Mouse (Mus musculus) left cerebral cortex, adult 11 months (tissue): ENCODE measurements around the gene Cphx3.
"Not testable (repeated sequence)": the region's sequence is repeated elsewhere in the genome, so short reads cannot be mapped to it uniquely, and the experiment has no call there.

Experiments used
- DNase-seq: peaks from one replicate; pipeline ENCODE4 v3.0.0; 2022; ENCODE audit warnings: low spot score

The Cphx3 gene

GRCm38 (mm10) chr14:26081997-26082396 lies at the start of gene Cphx3:
Gene Cphx3 (plus strand): TSS chr14:26082297.
- DNase-seq = not testable (repeated sequence)

- DNase-seq = not testable (repeated sequence)
These were observed 47.7 kb upstream of the Cphx3 start for GRCm38 (mm10) chr14:26034364-26034763.

DNA sequence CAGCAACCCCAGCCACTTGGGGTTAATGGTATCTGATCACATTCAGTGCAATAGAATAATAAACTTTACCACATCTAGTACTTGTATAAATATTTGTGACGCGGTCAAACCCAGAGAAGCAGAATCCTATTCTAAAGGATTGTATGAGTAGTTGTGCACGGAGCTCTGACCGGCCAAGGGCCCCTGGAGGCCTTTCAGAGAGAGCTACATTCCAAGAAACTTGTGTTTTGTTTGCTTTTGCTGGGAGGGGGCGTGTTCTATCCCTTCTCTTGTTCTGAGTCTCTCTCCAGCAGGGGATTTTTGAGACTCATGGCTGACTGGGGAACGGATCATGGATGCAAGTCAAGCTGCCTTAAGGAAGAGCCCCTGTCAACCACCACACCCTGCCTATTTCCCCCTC lies 46.7 kb upstream of the Cphx3 start:
- not testable (repeated sequence) for DNase-seq

GRCm38 (mm10) chr14:26042611-26043010 lies 39.5 kb upstream of the Cphx3 start, which contains the start of gene Gm9780:
Gene Gm9780 (minus strand): TSS chr14:26042711.
- DNase-seq = not testable (repeated sequence)

GRCm38 (mm10) chr14:26045007-26045406 lies 37.1 kb upstream of the Cphx3 start:
- DNase-seq = not testable (repeated sequence)

- DNase-seq = not testable (repeated sequence)
These were observed 35.1 kb upstream of the Cphx3 start for GRCm38 (mm10) chr14:26047026-26047425.

DNA sequence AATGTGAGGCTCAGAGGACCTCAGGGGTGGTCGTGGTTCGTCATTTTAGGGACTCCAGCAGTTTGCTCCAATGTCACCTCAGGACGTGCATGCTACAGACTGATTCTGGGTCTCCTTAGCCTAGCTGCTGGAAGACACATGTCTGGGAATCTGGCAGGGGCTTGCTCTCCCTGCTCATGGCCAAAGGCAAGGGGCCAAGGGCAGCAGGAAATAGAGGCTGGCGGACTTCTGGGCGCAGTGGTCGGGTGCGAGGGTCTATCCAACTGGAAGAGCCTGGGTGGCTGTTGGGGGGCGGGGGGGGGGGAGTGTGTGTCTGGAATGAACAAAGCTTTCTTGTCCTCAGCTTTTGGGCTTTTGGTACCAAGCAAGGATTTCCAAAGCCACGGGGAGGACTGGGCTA lies 33.3 kb upstream of the Cphx3 start:
- not testable (repeated sequence) for DNase-seq

DNA sequence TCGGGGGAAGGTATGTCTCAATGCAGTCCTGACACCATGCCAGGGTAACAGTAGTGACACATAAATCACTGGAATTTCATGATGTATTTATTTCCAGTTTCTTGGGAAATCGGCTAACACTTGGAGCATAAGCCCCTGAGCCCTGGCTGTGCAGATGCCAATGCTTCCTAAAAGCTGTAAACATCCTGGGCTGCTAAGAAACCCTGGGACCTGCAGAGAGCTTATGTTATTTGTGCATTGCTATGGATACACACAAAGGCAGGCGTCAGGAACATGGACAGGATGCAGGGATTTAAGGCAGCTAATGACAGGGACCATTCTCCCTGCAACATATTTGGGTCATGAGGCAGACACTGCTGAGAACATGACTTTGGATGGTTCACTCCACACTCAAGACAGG lies 23.9 kb upstream of the Cphx3 start:
- not testable (repeated sequence) for DNase-seq

GRCm38 (mm10) chr14:26059362-26059761 lies 22.7 kb upstream of the Cphx3 start:
- DNase-seq = not testable (repeated sequence)

- DNase-seq = not testable (repeated sequence)
These were observed 15.3 kb upstream of the Cphx3 start for GRCm38 (mm10) chr14:26066574-26067324.

DNA sequence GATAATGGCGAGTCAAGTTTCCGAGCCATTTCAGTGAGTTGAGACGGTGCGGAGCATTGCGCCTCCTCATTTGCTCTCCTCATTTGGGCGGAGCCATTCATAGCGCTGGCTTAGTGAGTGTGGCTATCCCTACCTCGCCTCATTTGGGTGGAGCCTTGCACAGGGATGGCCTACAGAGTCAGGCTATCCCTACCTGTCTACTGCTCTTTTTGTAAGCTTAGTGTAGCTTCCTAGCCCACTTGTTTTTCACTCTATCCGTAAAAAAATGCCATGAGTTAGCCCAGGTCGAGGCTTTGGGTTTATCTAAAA lies 14.8 kb upstream of the Cphx3 start, which contains the start of gene Tmem254c:
TSS of gene Tmem254c (minus strand) at position 31 of the 309 bp plus-strand sequence.
- not testable (repeated sequence) for DNase-seq

GRCm38 (mm10) chr14:26076620-26077390 lies 5.3 kb upstream of the Cphx3 start:
- DNase-seq = not testable (repeated sequence)

DNA sequence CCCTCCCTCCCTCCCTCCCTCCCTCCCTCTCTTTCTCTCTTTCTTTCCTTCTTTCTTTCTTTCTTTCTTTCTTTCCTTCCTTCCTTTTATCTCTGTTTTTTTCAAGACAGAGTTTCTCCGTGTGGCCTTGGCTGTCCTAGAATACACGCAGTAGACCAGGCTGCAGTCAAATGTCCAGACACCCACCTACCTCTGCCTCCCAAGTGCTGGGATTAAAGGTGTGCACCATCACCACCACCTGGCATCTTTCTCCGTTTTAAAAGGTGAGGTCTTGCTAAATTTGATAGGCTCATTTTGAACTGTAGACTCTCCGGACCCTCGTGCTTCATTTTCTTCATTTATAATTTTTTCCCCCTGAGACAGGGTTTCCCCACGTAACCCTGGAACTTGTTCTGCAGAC lies 881 bp upstream of the Cphx3 start, which contains the start of gene Cphx2:
TSS of gene Cphx2 (plus strand) at position 301 of the 400 bp plus-strand sequence.
- DNase-seq = not testable (repeated sequence)

DNA sequence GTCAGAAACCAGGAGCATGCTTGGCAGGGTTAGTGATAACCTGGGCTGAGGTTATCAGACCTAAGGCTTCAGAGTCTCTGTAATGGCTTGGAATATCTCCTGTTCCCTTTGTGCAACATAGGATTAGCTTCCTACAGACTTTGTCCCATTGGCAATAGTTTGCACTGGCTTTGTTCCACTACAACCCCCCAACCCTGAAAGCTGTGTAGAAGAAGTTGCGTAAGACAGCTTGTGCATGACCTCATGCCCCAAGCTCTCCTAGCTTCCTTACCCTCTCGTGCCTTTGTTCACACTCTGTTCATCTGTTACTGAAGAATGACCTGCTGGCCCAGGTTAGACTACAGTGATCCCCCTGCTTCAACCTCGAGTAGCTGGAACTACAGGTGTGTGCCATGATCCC lies 15.5 kb downstream of the Cphx3 start:
- DNase-seq = not testable (repeated sequence)

DNA sequence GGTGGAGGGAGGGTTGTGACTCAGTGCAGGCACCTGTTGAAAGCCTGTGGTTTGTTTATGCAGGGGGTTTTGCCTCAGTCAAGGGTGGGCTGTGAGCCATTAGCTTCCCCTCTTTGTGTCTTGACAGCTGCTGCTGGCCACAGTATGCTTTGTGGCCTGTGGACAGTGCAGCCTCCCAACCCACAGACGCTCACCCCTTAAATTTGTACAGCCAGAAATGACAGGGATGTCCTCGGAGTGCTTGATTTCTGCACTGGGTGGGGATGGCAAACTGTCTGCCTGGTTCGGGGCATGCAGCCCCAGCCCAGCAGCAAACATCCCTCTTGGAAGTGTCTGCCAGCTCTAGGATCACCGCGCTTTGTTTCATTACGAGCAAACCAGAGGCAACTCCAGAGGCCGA lies 36.1 kb downstream of the Cphx3 start, which contains the start of gene Duxbl2:
TSS of gene Duxbl2 (plus strand) at position 200 of the 400 bp plus-strand sequence.
- not testable (repeated sequence) for DNase-seq

GRCm38 (mm10) chr14:26118550-26119000 lies 36.5 kb downstream of the Cphx3 start:
- DNase-seq = not testable (repeated sequence)

GRCm38 (mm10) chr14:26119095-26119494 lies 37.0 kb downstream of the Cphx3 start:
- not testable (repeated sequence) for DNase-seq

GRCm38 (mm10) chr14:26147095-26147494 lies 65.0 kb downstream of the Cphx3 start:
- DNase-seq = not testable (repeated sequence)

DNA sequence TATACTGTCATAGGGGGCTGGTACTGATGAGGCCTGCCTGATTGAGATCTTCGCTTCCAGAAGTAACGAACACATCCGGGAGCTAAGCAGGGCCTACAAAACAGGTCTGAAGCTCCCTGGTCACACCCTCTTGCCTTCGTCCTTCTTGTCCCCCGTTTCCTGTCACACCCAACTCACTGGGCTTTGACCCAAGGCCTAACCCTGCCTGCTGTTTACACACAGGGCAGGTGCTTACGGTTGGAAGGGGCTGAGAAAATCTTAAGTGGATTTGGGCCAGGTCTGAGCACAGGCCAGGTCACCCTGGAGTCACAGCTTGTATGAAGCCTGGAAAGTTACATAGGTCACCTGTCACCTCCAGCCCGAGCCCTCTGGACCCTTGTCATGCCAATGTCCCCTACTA lies 73.9 kb downstream of the Cphx3 start:
- DNase-seq = not testable (repeated sequence)

GRCm38 (mm10) chr14:26161156-26161555 lies 79.1 kb downstream of the Cphx3 start:
- DNase-seq = not testable (repeated sequence)

DNA sequence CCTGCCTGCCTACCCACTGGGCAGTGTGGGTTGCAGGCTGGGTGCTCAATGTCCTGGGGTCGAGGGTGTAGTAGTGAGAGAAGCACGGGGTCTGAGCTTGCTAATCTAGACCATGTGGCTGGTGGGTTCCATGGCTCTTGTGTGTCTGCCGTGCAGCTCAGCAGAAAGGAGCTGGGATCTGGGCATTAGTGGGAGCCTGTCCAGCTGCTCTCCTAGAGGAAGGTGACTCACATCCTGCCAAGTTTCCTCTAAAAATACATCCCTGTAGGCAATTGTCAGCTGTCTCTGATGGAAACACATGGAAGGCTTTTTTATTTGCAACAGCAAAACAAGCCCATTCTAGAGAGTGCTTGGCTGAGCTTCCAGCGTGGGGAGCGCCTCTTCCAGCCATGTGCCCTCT lies 80.3 kb downstream of the Cphx3 start:
- DNase-seq = not testable (repeated sequence)

DNA sequence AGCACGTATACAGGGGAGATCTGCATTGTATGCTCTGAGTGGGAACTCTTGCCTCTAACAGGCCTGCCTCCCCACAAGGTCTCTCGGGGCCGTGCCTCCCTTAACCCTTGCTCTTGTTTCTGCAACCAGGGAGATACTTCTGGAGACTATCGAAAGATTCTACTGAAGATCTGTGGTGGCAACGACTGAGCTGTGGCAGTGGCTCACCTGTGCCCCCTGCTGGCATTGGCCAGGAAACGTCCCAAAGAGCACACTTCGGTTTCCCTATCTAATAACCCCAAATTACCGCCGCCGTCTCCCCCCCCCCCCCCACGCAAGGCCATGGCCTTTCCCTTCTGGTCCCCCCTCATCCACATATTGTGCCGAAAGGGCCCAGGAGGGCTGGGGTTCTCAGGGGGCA lies 83.2 kb downstream of the Cphx3 start:
- DNase-seq = not testable (repeated sequence)

DNA sequence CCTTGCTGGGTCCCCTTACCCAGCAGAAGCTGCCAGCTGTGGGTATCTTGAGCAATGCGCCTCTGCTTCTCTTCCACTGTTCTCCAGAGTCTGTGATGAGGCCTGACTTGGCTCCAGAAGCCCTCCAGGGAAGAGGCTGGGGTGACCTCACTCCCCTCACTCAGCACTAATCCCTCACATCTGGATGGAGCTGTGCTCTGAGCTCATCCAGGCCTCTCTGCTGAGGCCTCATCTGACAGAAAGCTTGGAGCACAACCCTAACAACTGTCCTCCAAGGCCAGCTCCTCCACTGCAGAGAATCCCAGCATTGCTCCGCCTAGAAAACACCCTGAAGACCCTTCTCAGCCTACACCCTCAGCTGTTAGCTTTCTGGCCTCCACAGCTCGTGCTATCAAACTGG lies 91.9 kb downstream of the Cphx3 start:
- DNase-seq = not testable (repeated sequence)
